Mouse (Mus musculus) layer of hippocampus, adult 2 months (tissue): ENCODE measurements around the gene Utrn. TPM values are rescaled to one million over a fixed set of nuclear protein-coding genes. Genes with fewer than 3 reads are reported as not detected.

Source experiments
- DNase-seq, 2 experiments: peaks; one replicate each; pipeline ENCODE4 v3.0.0; 2022; ENCODE audit warnings: low spot score in 2 of 2
- H3K27ac ChIP-seq: fragments of 200-600 bp; 2 replicates; pipeline ENCODE4 v1.8.1; 2022
- H3K4me3 ChIP-seq: fragments of 200-600 bp; 2 replicates; pipeline ENCODE4 v1.8.1; 2022; ENCODE audit warnings: mild to moderate bottlenecking
- CTCF ChIP-seq: fragments of 200-600 bp; conservative IDR thresholded peaks from 2 replicates; pipeline ENCODE4 v1.8.1; 2022; ENCODE audit warnings: antibody characterized with exemption, mild to moderate bottlenecking, moderate library complexity
- total RNA-seq, 2 experiments: library from RNA; stranded (reverse); gene quantifications; 2 replicates each; pipeline ENCODE4 v1.2.3; 2021

Utrn gene
- total RNA-seq, 2 experiments from 2014 or later: 33.7 to 39.8 TPM

- H3K27ac ChIP-seq: no peak overlapping the region
- no peak overlapping the region for H3K4me3 ChIP-seq
- no peak for TF ChIP-seq CTCF
- DNase-seq: no peak
Measured at GRCm38 (mm10) chr10:12586200-12586599, 283.0 kb downstream of the Utrn start.

GRCm38 (mm10) chr10:12583473-12583872, 285.7 kb downstream of the Utrn start:
- peak; percentile 57 for TF ChIP-seq CTCF
- no peak for DNase-seq
- Histone ChIP-seq H3K27ac (no peak overlapping the region), H3K4me3 (no peak overlapping the region)

- TF ChIP-seq CTCF: no peak
Measured at GRCm38 (mm10) chr10:12579048-12579447, 290.1 kb downstream of the Utrn start.

GRCm38 (mm10) chr10:12575849-12576435, 293.2 kb downstream of the Utrn start:
- H3K27ac ChIP-seq: no peak overlapping the region
- no peak for DNase-seq
- TF ChIP-seq CTCF: no peak
- no peak overlapping the region for H3K4me3 ChIP-seq

More at GRCm38 (mm10) chr10:12579048-12579447, 290.1 kb downstream of the Utrn start:
- no peak for DNase-seq
- Histone ChIP-seq H3K27ac (no peak overlapping the region), H3K4me3 (no peak overlapping the region)

- peak overlapping the region; percentile 19; the same call in 1 of the 2 replicates for H3K4me3 ChIP-seq
- no peak overlapping the region for H3K27ac ChIP-seq
- no peak for DNase-seq
- no peak for TF ChIP-seq CTCF
Measured at GRCm38 (mm10) chr10:12574760-12575159, 294.4 kb downstream of the Utrn start.

GRCm38 (mm10) chr10:12573601-12574000, 295.6 kb downstream of the Utrn start:
- Histone ChIP-seq H3K4me3 (no peak overlapping the region), H3K27ac (no peak overlapping the region)
- TF ChIP-seq CTCF: no peak
- no peak for DNase-seq

- no peak for TF ChIP-seq CTCF
- no peak overlapping the region for H3K4me3 ChIP-seq
- no peak overlapping the region for H3K27ac ChIP-seq
- DNase-seq: no peak
Measured at GRCm38 (mm10) chr10:12572759-12573158, 296.4 kb downstream of the Utrn start.

- no peak for TF ChIP-seq CTCF
- DNase-seq: no peak
- Histone ChIP-seq H3K27ac (no peak overlapping the region), H3K4me3 (no peak overlapping the region)
Measured at GRCm38 (mm10) chr10:12564425-12564824, 304.7 kb downstream of the Utrn start.

GRCm38 (mm10) chr10:12558810-12559209, 310.4 kb downstream of the Utrn start:
- DNase-seq: no peak
- TF ChIP-seq CTCF: no peak
- H3K4me3 ChIP-seq: no peak overlapping the region
- H3K27ac ChIP-seq: no peak overlapping the region

- Histone ChIP-seq H3K27ac (no peak overlapping the region), H3K4me3 (no peak overlapping the region)
- no peak for DNase-seq
- no peak for TF ChIP-seq CTCF
Measured at GRCm38 (mm10) chr10:12554090-12554718, 315.0 kb downstream of the Utrn start.

GRCm38 (mm10) chr10:12552890-12553278, 316.3 kb downstream of the Utrn start:
- Histone ChIP-seq H3K4me3 (no peak overlapping the region), H3K27ac (no peak overlapping the region)
- no peak for TF ChIP-seq CTCF
- DNase-seq: no peak

- H3K27ac ChIP-seq: no peak overlapping the region
- H3K4me3 ChIP-seq: no peak overlapping the region
- no peak for TF ChIP-seq CTCF
- no peak for DNase-seq
Measured at GRCm38 (mm10) chr10:12552196-12552889, 316.8 kb downstream of the Utrn start.

GRCm38 (mm10) chr10:12551735-12552134, 317.4 kb downstream of the Utrn start:
- TF ChIP-seq CTCF: no peak
- no peak for DNase-seq
- Histone ChIP-seq H3K27ac (no peak overlapping the region), H3K4me3 (no peak overlapping the region)
